Mouse (Mus musculus) forebrain, postnatal 0 days (tissue): ENCODE results near the gene Slc35g2. TPM values are rescaled to one million over a fixed set of nuclear protein-coding genes. Genes with fewer than 3 reads are reported as not detected.

ENCODE experiments used
- ATAC-seq: fragments of 200-750 bp; cut with Nextera tagmentation; 2 replicates; pipeline ENCODE4 v1.8.0; 2017; ENCODE audit warnings: mild to moderate bottlenecking, moderate library complexity
- DNase-seq: peaks from one replicate; pipeline ENCODE4 v3.0.0-alpha.2; 2015
- H3K27ac ChIP-seq: fragments of 300-500 bp; sonication (generic); 2 replicates; pipeline ENCODE4 v1.5.1; 2014; ENCODE audit warnings: low read depth, mild to moderate bottlenecking, antibody characterized with exemption, low read length, moderate library complexity, mixed read lengths
- H3K27me3 ChIP-seq: fragments of 300-500 bp; sonication (generic); 2 replicates; pipeline ENCODE4 v1.6.1; 2014; ENCODE audit warnings: mild to moderate bottlenecking, low read length, mixed read lengths; ENCODE audit not compliant: insufficient read depth
- H3K36me3 ChIP-seq: fragments of 300-500 bp; sonication (generic); 2 replicates; pipeline ENCODE4 v1.6.1; 2014; ENCODE audit warnings: mild to moderate bottlenecking, moderate library complexity; ENCODE audit not compliant: insufficient read depth
- H3K4me1 ChIP-seq: fragments of 300-500 bp; sonication (generic); 2 replicates; pipeline ENCODE4 v1.6.1; 2014; ENCODE audit warnings: antibody characterized with exemption; ENCODE audit not compliant: insufficient read depth
- H3K4me2 ChIP-seq: fragments of 300-500 bp; sonication (generic); 2 replicates; pipeline ENCODE4 v1.6.1; 2014; ENCODE audit warnings: low read depth, mild to moderate bottlenecking, moderate library complexity
- H3K4me3 ChIP-seq: fragments of 300-500 bp; sonication (generic); 2 replicates; pipeline ENCODE4 v1.5.1; 2014; ENCODE audit warnings: low read depth, low read length, mixed read lengths
- H3K9ac ChIP-seq: fragments of 300-500 bp; sonication (generic); 2 replicates; pipeline ENCODE4 v1.6.1; 2014; ENCODE audit warnings: mild to moderate bottlenecking
- H3K9me3 ChIP-seq: fragments of 300-500 bp; sonication (generic); 2 replicates; pipeline ENCODE4 v1.6.1; 2016; ENCODE audit warnings: low read length
- CTCF ChIP-seq: sonication (generic); IDR thresholded peaks from 2 replicates; pipeline ENCODE4 v1.5.1; 2016; ENCODE audit warnings: antibody characterized with exemption, control low read depth, low read depth
- WGBS: fragments of 180-500 bp; shearing (Covaris S2); extraction: QIAGEN DNeasy Blood & Tissue Kit; methylation state at CpG from one replicate; pipeline ENCODE4 v1.1.7; 2014; 5-methylcytosine and 5-hydroxymethylcytosine counted together
- polyA plus RNA-seq: library from polyadenylated mRNA; unstranded; fragments of >200 nt; fragmentation: Nextera tagmentation; extraction: Ambion mirVana; gene quantifications from 2 replicates; pipeline ENCODE4 v1.2.1, GENCODE M21; 2015
- total RNA-seq: library from RNA; depleted of rRNA; stranded (reverse); fragments of >200 nt; gene quantifications from 2 replicates; pipeline ENCODE4 v1.2.3, GENCODE M21; 2014

Gene Slc35g2
- total and polyA plus RNA-seq, 2 experiments from 2014 or later = 10.5 to 13.5 TPM

- DNase-seq (no peak), ATAC-seq (no peak)
- no peaks in the 10 kb centered on the region for H3K9me3 ChIP-seq
- no peak overlapping the region for H3K27ac ChIP-seq
- WGBS = 25% methylated on average over 13 of the region's 13 CpGs
- no peak overlapping the region for H3K4me3 ChIP-seq
- H3K4me2 ChIP-seq = no peak overlapping the region
- no peaks in the 10 kb centered on the region for H3K36me3 ChIP-seq
- no peak overlapping the region for H3K9ac ChIP-seq
- H3K4me1 ChIP-seq = no peaks in the 10 kb centered on the region
- no peak for TF ChIP-seq CTCF
- H3K27me3 ChIP-seq = no peaks in the 10 kb centered on the region; the same call in none of the 2 replicates
Observed at GRCm38 (mm10) chr9:100581543-100582492, 10.9 kb upstream of the Slc35g2 start.

GRCm38 (mm10) chr9:100580196-100580740 is 9.4 kb upstream of the Slc35g2 start:
- Histone ChIP-seq H3K9me3 (no peaks in the 10 kb centered on the region), H3K4me2 (no peak overlapping the region), H3K36me3 (no peaks in the 10 kb centered on the region), H3K4me3 (no peak overlapping the region), H3K27me3 (no peaks in the 10 kb centered on the region; the same call in none of the 2 replicates), H3K9ac (no peak overlapping the region), H3K4me1 (no peaks in the 10 kb centered on the region), H3K27ac (no peak overlapping the region)
- ATAC-seq (peak; percentile 20; the same call in 1 of the 2 replicates), DNase-seq (peak; percentile 7)
- TF ChIP-seq CTCF = no peak
- WGBS = 34% methylated on average over 20 of the region's 20 CpGs

GRCm38 (mm10) chr9:100573942-100574341 is 3.1 kb upstream of the Slc35g2 start:
- H3K4me2 ChIP-seq = no peak overlapping the region
- DNase-seq (no peak), ATAC-seq (no peak)
- H3K9ac ChIP-seq = no peak overlapping the region
- H3K27me3 ChIP-seq = no peaks in the 10 kb centered on the region; the same call in 1 of the 2 replicates
- no peak for TF ChIP-seq CTCF
- H3K27ac ChIP-seq = no peak overlapping the region
- H3K4me3 ChIP-seq = no peak overlapping the region
- peaks cover 3% of the 10 kb centered on the region; the same call in 1 of the 2 replicates for H3K4me1 ChIP-seq
- no peaks in the 10 kb centered on the region for H3K9me3 ChIP-seq
- no peaks in the 10 kb centered on the region for H3K36me3 ChIP-seq
- 31% methylated on average over 5 of the region's 5 CpGs for WGBS

- Histone ChIP-seq H3K27ac (no peak overlapping the region), H3K4me1 (peaks cover 3% of the 10 kb centered on the region; the same call in 1 of the 2 replicates), H3K9ac (no peak overlapping the region), H3K9me3 (no peaks in the 10 kb centered on the region), H3K36me3 (no peaks in the 10 kb centered on the region), H3K4me3 (no peak overlapping the region), H3K27me3 (no peaks in the 10 kb centered on the region; the same call in 1 of the 2 replicates), H3K4me2 (no peak overlapping the region)
- DNase-seq = no peak
- ATAC-seq = no peak
- TF ChIP-seq CTCF = no peak
- whole genome bisulfite sequencing = 60% methylated on average over 2 of the region's 2 CpGs
Observed at GRCm38 (mm10) chr9:100573300-100573699, 2.4 kb upstream of the Slc35g2 start.

GRCm38 (mm10) chr9:100571511-100571910 is 621 bp upstream of the Slc35g2 start:
- no peak for TF ChIP-seq CTCF
- Histone ChIP-seq H3K4me2 (peak overlapping the region; percentile 65), H3K9me3 (no peaks in the 10 kb centered on the region), H3K27me3 (no peaks in the 10 kb centered on the region; the same call in 1 of the 2 replicates), H3K27ac (no peak overlapping the region), H3K4me3 (no peak overlapping the region), H3K36me3 (no peaks in the 10 kb centered on the region), H3K9ac (no peak overlapping the region), H3K4me1 (peaks cover 3% of the 10 kb centered on the region; the same call in 1 of the 2 replicates)
- DNase-seq = no peak
- 94% methylated on average over 1 of the region's 1 CpGs for WGBS
- no peak for ATAC-seq

GRCm38 (mm10) chr9:100569798-100570625 is 878 bp downstream of the Slc35g2 start:
- Histone ChIP-seq H3K4me1 (peaks cover 3% of the 10 kb centered on the region; the same call in 1 of the 2 replicates), H3K9me3 (no peaks in the 10 kb centered on the region), H3K27ac (peak overlapping the region; percentile 45; the same call in 1 of the 2 replicates), H3K4me2 (peak overlapping the region; percentile 65), H3K4me3 (peak overlapping the region; percentile 66), H3K36me3 (no peaks in the 10 kb centered on the region), H3K27me3 (no peaks in the 10 kb centered on the region; the same call in 1 of the 2 replicates), H3K9ac (peak overlapping the region; percentile 61)
- 12% methylated on average over 32 of the region's 32 CpGs for WGBS
- ATAC-seq (peak; percentile 68), DNase-seq (peak; percentile 46)
- TF ChIP-seq CTCF = peak; percentile 40; the same call in 1 of the 2 replicates
